Mouse (Mus musculus) thymus, adult 2 months (tissue): ENCODE data around the gene Tbl1xr1.

Experiments
- CTCF ChIP-seq: fragments of 200-500 bp; IDR thresholded peaks from 2 replicates; pipeline ENCODE4 v1.5.1; 2012; ENCODE audit warnings: mild to moderate bottlenecking, control low read depth, low read length, moderate library complexity, borderline replicate concordance; ENCODE audit not compliant: control insufficient read depth, poor library complexity, insufficient read depth; ENCODE audit errors: extremely low read depth
- POLR2A ChIP-seq: fragments of 200-500 bp; IDR thresholded peaks from 2 replicates; pipeline ENCODE4 v1.6.1; 2012; ENCODE audit warnings: mild to moderate bottlenecking, low read length, control low read depth, moderate library complexity; ENCODE audit not compliant: control insufficient read depth, poor library complexity, insufficient read depth; ENCODE audit errors: extremely low read depth

- TF ChIP-seq POLR2A (no peak), CTCF (no peak)
Measured at GRCm38 (mm10) chr3:22192931-22193330, 116.5 kb downstream of the Tbl1xr1 start.
